Mouse (Mus musculus) embryonic facial prominence, embryonic 13.5 days (tissue): ENCODE data around the gene Irf8. TPM values are rescaled to one million over a fixed set of nuclear protein-coding genes. Genes with fewer than 3 reads are reported as not detected.

Experiments used
- ATAC-seq: fragments of 200-750 bp; cut with Nextera tagmentation; 2 replicates; pipeline ENCODE4 v1.8.0; 2017; ENCODE audit warnings: low read depth; ENCODE audit not compliant: insufficient number of reproducible peaks, insufficient read depth, low FRiP score, low TSS enrichment
- H3K27ac ChIP-seq: fragments of 300-500 bp; sonication (generic); 2 replicates; pipeline ENCODE4 v1.5.1; 2015; ENCODE audit warnings: moderate library complexity, mild to moderate bottlenecking, inconsistent platforms
- H3K27me3 ChIP-seq: fragments of 300-500 bp; sonication (generic); 2 replicates; pipeline ENCODE4 v1.6.1; 2015; ENCODE audit warnings: mild to moderate bottlenecking, inconsistent platforms
- H3K36me3 ChIP-seq: fragments of 300-500 bp; sonication (generic); 2 replicates; pipeline ENCODE4 v1.6.1; 2015; ENCODE audit warnings: mild to moderate bottlenecking, inconsistent platforms
- H3K4me1 ChIP-seq: fragments of 300-500 bp; sonication (generic); 2 replicates; pipeline ENCODE4 v1.6.1; 2015; ENCODE audit warnings: inconsistent platforms
- H3K4me2 ChIP-seq: fragments of 300-500 bp; sonication (generic); 2 replicates; pipeline ENCODE4 v1.6.1; 2015; ENCODE audit warnings: moderate library complexity, mild to moderate bottlenecking, inconsistent platforms
- H3K4me3 ChIP-seq: fragments of 300-500 bp; sonication (generic); 2 replicates; pipeline ENCODE4 v1.5.1; 2015; ENCODE audit warnings: mild to moderate bottlenecking, inconsistent platforms
- H3K9ac ChIP-seq: fragments of 300-500 bp; sonication (generic); 2 replicates; pipeline ENCODE4 v1.6.1; 2015; ENCODE audit warnings: mild to moderate bottlenecking, inconsistent platforms
- H3K9me3 ChIP-seq: fragments of 300-500 bp; sonication (generic); 2 replicates; pipeline ENCODE4 v1.6.1; 2016; ENCODE audit warnings: inconsistent platforms
- WGBS: fragments of 180-500 bp; shearing (Covaris S2); methylation state at CpG from one replicate; pipeline ENCODE4 v1.1.7; 2015; ENCODE audit warnings: mixed read lengths; 5-methylcytosine and 5-hydroxymethylcytosine counted together
- polyA plus RNA-seq: library from polyadenylated mRNA; unstranded; fragments of >200 nt; fragmentation: Nextera tagmentation; extraction: Ambion mirVana; gene quantifications from 2 replicates; pipeline ENCODE4 v1.2.1, GENCODE M21; 2015

The Irf8 gene
- 3.9 and 4.6 TPM in 2 replicates for polyA plus RNA-seq

DNA sequence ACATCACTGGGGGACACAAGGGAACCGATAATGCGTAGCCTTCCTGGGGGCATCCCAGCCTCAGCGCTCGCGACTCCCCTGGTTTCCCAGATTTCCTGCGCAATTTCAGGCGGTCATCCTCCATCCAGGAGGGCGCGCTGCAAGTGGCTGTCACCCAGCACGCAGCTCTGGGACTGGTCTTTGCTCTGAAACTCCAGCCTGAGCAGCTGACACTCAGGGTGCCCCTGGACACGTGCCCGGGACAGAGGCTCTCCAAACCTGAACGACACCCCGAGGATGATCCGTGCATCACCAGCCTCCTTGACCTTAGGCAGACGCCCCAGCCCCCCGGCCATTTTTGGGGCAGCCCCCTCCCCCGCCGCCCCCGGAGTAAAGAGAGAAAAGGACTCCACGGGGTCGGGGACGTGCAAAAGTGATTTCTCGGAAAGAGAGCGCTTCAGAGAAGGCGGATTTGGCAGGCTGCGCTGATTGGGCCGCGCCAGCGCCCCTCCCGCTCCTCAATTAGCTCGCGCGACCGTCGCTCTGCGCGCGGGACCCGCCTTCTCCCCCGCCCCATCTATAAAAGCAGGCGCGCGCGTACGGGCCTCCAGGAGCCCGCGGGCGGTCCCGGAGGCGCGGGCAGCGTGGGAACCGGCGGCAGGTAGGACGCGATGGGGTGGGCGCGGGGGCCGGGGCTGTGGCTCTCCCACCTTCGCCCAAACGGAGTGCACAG is at the start of gene Irf8:
Gene Irf8, plus strand, starts transcription at position 589 of the 712 bp plus-strand sequence.
- Histone ChIP-seq H3K36me3 (no peaks in the 10 kb centered on the region), H3K4me2 (peak within 1 kb of the TSS; percentile 96), H3K4me3 (peak within 1 kb of the TSS; percentile 51), H3K27me3 (peaks cover 60% of the 10 kb centered on the region), H3K9me3 (no peaks in the 10 kb centered on the region), H3K27ac (no peak within 1 kb of the TSS), H3K4me1 (peaks cover 13% of the 10 kb centered on the region), H3K9ac (peak within 1 kb of the TSS; percentile 70)
- ATAC-seq, result peak; percentile 73; the same call in 1 of the 2 replicates
- under 1% methylated on average over 60 of the region's 62 CpGs for whole genome bisulfite sequencing

DNA sequence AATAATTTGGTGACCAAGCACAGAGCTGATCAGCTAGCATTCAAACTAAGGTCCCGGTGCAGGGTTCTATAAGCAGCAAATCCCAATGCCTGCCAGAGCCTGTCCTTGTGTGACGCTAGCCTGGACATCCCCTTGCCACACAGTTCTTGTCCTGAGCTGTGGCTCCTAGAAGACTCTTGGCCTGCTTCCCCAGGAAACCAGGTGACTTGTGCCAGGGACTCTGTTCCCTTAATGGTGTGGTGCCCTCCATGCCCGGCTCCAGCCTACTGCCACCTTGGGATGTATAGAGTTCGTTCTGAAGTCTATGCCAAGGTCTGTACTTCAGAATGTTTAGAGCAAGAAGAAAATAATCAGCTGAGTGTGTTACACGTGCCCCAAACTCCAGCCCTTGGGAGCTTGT is 49.6 kb upstream of the Irf8 start:
- no peak overlapping the region for H3K27ac ChIP-seq
- H3K4me2 ChIP-seq, result no peak overlapping the region
- H3K4me3 ChIP-seq, result no peak overlapping the region
- 73% methylated on average over 5 of the region's 5 CpGs for WGBS
- H3K9ac ChIP-seq, result no peak overlapping the region; the same call in 1 of the 2 replicates
- H3K36me3 ChIP-seq, result no peaks in the 10 kb centered on the region
- no peaks in the 10 kb centered on the region for H3K9me3 ChIP-seq
- peaks cover 7% of the 10 kb centered on the region; the same call in 1 of the 2 replicates for H3K27me3 ChIP-seq
- H3K4me1 ChIP-seq, result peaks cover 30% of the 10 kb centered on the region
- no peak for ATAC-seq

DNA sequence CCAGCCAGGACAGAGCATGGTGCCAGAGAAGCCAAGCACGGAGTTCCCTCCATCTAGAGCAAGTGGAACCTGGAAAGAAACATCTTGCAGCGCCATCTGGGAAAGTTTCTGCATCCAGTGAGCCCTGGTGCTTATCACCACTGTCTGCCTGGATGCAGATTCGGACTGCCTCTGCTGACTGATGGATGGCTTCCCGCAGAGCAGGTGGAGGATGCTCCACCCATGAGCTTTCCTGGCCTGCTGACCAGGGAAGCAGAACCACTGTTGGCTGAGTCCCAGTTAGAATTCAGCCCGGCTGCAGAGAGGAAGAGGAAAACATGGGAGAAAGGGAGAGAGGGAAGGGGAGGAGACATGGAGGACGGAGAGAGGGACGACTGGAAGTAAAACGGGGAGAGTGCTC is 48.4 kb upstream of the Irf8 start:
- Histone ChIP-seq H3K36me3 (no peaks in the 10 kb centered on the region), H3K4me2 (no peak overlapping the region), H3K4me3 (no peak overlapping the region), H3K27ac (no peak overlapping the region), H3K9ac (no peak overlapping the region), H3K27me3 (peaks cover 3% of the 10 kb centered on the region; the same call in 1 of the 2 replicates), H3K9me3 (no peaks in the 10 kb centered on the region), H3K4me1 (peaks cover 30% of the 10 kb centered on the region)
- ATAC-seq, result no peak
- 80% methylated on average over 8 of the region's 8 CpGs for WGBS

DNA sequence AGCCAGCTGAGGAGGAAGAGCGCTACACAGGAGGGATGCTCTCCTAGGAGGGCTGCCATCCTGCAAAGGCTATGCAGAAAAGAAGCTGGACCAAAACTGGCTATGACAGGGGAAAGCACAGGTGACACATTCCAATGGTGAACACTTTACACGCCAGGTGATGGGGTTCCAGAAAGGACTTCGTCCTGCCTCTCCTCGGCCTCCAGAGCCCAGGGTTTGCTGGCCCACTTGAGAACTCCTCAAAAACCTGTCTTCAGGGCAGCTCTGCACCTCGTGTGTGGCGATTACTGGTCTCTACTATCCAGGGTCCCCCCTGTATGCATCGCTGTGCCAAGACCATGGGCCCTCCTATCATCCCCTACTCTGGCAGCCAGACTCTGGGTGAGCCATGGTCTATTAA is 47.6 kb upstream of the Irf8 start:
- Histone ChIP-seq H3K27ac (no peak overlapping the region), H3K9me3 (no peaks in the 10 kb centered on the region), H3K9ac (no peak overlapping the region), H3K4me1 (peaks cover 30% of the 10 kb centered on the region), H3K36me3 (no peaks in the 10 kb centered on the region), H3K4me3 (no peak overlapping the region), H3K27me3 (no peaks in the 10 kb centered on the region; the same call in 1 of the 2 replicates), H3K4me2 (no peak overlapping the region)
- no peak for ATAC-seq
- 86% methylated on average over 7 of the region's 7 CpGs for WGBS

DNA sequence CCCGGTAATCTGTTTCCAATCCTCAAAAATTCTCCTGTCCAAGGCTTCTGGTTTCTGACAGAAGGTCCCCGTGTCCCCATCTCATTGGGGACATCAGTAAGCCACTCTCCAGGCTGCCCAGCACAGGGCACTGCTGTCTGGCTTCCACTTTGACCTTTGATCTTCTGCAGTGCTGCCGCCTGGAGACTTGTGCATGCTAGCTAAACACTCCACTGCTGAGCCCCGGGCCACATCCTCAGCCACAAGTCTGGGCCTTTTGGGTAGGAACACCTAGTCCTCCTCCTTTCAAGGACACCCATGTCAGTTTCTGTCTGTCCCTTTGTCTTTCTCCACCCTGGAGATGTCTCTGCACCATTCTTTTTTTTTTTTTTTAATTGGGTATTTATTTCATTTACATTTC is 43.2 kb upstream of the Irf8 start:
- Histone ChIP-seq H3K4me3 (no peak overlapping the region), H3K27me3 (no peaks in the 10 kb centered on the region; the same call in 1 of the 2 replicates), H3K27ac (no peak overlapping the region), H3K4me1 (peaks cover 8% of the 10 kb centered on the region), H3K36me3 (no peaks in the 10 kb centered on the region), H3K9ac (no peak overlapping the region), H3K4me2 (no peak overlapping the region), H3K9me3 (no peaks in the 10 kb centered on the region)
- 48% methylated on average over 4 of the region's 4 CpGs for WGBS
- ATAC-seq, result no peak

DNA sequence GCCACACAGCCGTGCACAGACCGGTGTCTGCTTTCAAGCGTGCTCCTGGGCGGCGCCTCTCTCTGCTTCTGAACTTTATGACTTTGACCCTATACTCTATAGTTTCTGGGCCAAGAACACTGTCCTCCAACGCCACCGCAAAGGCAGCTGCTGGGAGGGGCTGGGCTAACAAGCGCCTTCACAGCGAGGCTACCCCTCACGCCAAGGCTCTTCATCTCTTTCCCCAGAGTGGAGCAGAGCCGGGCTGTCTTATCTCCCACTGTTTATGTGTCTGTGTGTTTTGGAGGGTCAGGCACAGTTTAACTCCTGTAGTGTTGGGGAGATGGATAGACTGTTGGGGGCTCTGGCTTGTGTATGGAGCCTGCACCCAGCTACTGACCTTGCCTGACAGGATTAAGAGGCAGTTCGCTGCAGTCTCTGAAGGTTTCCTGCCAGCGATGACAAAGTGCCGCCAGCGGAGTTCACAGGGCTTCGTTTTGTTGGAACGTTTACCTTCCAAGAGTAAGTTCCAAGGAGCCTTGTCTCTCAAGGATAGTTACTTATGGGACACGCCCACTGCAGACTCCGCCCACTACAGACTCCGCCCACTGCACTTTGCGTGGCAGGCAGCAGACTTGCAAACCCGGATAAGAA is 42.2 kb upstream of the Irf8 start:
- no peak overlapping the region for H3K4me3 ChIP-seq

DNA sequence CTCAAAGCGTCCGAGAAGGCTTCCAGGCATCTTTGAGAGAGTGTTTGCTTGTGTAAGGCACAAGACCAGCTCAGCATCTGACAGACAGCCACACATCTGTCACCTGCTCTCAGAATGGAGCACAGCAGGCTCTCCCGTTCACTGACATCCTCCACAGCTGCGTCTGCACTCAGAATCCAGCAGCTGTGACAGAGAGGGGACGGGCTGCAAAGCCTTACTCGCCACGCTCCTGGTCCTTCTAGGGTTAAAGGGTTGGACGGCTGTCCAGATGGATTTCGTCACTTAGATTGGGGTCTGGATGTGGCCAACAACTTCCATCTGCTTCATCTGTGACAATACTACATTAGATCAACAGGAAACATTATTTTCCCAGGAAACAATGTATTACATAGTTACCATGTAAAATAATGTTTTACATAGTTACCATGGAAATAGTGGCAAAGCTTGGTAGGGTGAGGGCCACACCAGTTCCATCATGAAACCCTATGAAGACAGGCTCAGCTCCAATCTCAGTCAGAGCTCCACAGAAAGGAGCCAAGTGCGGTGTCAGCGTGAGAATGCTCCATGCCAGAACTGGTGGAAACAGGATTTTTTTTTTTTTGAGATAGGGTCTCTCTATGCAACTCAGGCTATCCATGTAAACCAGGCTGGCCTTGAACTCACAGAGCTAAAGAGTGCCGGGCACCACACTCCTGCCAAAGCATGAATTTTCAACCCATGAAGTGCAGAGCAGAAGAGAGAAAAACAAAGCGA is 39.6 kb upstream of the Irf8 start:
- Histone ChIP-seq H3K4me1 (peaks cover 8% of the 10 kb centered on the region), H3K27ac (no peak overlapping the region), H3K36me3 (no peaks in the 10 kb centered on the region), H3K4me3 (no peak overlapping the region), H3K9ac (no peak overlapping the region), H3K9me3 (no peaks in the 10 kb centered on the region), H3K27me3 (no peaks in the 10 kb centered on the region), H3K4me2 (no peak overlapping the region)
- ATAC-seq, result no peak
- 50% methylated on average over 13 of the region's 13 CpGs for WGBS

More for the DNA sequence above, 42.2 kb upstream of the Irf8 start:
- H3K9ac ChIP-seq, result no peak overlapping the region
- WGBS, result 52% methylated on average over 22 of the region's 22 CpGs
- no peak overlapping the region for H3K27ac ChIP-seq
- H3K27me3 ChIP-seq, result no peaks in the 10 kb centered on the region; the same call in 1 of the 2 replicates
- no peak overlapping the region for H3K4me2 ChIP-seq
- H3K9me3 ChIP-seq, result no peaks in the 10 kb centered on the region
- H3K36me3 ChIP-seq, result no peaks in the 10 kb centered on the region
- peaks cover 8% of the 10 kb centered on the region for H3K4me1 ChIP-seq
- ATAC-seq, result no peak

DNA sequence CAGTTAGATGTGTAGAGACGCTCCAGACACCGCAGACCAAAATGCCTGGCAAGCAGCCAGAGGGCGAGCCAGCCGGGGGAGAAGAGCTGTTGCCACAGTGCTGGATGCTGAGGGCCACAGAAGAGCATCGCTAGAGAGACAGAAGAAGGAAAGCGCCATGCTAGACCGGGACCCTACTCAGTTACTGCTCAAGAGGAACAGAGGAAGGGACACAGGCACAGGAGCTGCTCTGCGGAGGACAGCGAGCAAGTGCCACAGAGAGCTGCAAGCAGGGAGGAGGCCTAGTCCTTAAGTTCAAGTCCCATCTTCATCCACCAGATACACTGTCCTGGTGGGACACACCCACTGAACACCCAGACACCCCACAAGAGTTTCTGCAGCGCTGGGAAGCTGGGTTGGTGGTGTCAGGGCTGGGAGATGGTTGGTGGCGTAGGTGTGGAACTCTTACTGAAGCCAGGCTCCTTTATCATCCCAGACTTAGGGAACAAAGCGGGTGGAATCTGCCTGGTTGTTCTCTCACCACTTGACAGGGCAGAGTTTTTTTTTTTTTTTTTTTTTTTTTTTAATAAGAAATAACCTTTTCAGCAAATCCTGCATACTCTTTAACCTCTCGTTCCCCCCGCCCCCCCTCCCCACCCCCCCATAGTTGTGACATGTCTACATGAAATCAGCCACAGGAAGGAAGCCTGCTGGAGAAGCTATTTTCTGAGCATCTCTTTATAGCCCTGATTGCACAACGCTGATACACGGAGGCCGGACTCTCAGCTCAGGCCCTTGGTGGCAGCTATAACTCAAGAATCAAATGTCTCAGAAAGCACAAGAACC is 38.8 kb upstream of the Irf8 start:
- 75% methylated on average over 17 of the region's 17 CpGs for WGBS

DNA sequence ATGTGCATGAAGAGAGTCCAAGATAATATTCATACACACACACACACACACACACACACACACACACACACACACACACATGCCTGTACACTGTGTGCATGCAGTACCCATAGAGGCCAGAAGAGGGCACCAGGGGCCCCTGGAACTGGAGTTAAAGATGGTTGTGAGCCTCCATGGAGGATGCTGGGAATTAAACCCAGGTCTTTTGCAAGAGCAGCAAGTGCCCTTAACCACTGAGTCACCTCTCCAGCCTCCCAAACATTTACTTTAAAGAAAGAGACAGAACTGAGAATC is 38.2 kb upstream of the Irf8 start:
- Histone ChIP-seq H3K9me3 (no peaks in the 10 kb centered on the region), H3K36me3 (no peaks in the 10 kb centered on the region), H3K4me3 (no peak overlapping the region), H3K9ac (no peak overlapping the region), H3K4me2 (no peak overlapping the region), H3K27ac (no peak overlapping the region), H3K27me3 (no peaks in the 10 kb centered on the region), H3K4me1 (peaks cover 8% of the 10 kb centered on the region)
- ATAC-seq, result no peak

More for the DNA sequence above, 38.8 kb upstream of the Irf8 start:
- peaks cover 8% of the 10 kb centered on the region for H3K4me1 ChIP-seq
- H3K4me3 ChIP-seq, result no peak overlapping the region
- no peak overlapping the region for H3K9ac ChIP-seq
- H3K36me3 ChIP-seq, result no peaks in the 10 kb centered on the region
- H3K9me3 ChIP-seq, result no peaks in the 10 kb centered on the region
- no peaks in the 10 kb centered on the region for H3K27me3 ChIP-seq
- no peak for ATAC-seq
- H3K4me2 ChIP-seq, result no peak overlapping the region
- no peak overlapping the region for H3K27ac ChIP-seq

DNA sequence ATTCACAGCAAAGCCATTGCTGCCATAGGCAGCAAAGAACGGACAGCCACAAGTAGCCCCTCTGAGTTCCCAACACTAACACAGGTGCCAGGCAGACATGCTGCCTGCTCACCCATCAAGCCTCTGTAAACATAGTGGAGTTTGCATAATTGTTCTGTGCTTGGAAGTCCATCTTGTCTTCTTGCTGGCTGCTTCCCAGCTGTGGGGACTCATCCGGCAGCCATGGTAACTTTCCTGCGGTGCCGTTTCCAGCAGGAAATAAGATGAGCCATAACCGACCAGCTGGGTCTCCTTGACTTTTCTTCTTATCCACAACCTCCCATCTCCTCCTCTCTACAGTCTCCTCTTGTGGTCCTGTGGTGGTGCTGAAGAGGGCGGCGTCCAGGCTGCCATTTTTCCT is 37.7 kb upstream of the Irf8 start:
- H3K4me3 ChIP-seq, result no peak overlapping the region
- H3K4me1 ChIP-seq, result peaks cover 8% of the 10 kb centered on the region
- WGBS, result 87% methylated on average over 7 of the region's 7 CpGs
- H3K27me3 ChIP-seq, result no peaks in the 10 kb centered on the region
- H3K36me3 ChIP-seq, result no peaks in the 10 kb centered on the region
- no peak overlapping the region for H3K27ac ChIP-seq
- no peaks in the 10 kb centered on the region for H3K9me3 ChIP-seq
- H3K9ac ChIP-seq, result no peak overlapping the region
- ATAC-seq, result no peak
- H3K4me2 ChIP-seq, result no peak overlapping the region

DNA sequence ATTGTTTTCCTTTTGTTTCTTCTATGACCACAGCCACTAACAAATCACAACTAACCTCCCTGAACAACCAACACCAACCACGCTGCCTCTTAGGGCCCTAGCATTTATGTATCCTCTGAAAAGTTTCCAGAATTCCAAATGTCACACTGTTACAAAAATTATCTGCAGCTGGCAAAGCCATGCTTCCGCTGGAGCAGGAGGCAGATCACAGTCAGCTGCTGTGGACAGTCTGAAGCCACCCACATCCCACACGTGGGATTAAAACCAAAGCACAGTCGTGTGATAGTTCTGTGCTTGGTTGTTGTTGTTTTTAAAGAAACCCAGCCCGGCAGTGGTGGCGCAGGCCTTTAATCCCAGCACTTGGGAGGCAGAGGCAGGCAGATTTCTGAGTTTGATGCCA is 37.1 kb upstream of the Irf8 start:
- Histone ChIP-seq H3K4me3 (no peak overlapping the region), H3K4me2 (no peak overlapping the region), H3K9me3 (no peaks in the 10 kb centered on the region), H3K27me3 (0 out of 2 replicates have a peak, but pooled peaks cover 3% of the 10 kb centered on the region), H3K9ac (no peak overlapping the region), H3K27ac (0 out of 2 replicates have a peak overlapping the region, but pooled peaks have one; percentile 11), H3K4me1 (peaks cover 8% of the 10 kb centered on the region), H3K36me3 (no peaks in the 10 kb centered on the region)
- WGBS, result 59% methylated on average over 6 of the region's 6 CpGs
- no peak for ATAC-seq
